Mouse (Mus musculus): Measurements from ENCODE around the gene Gipc2. TPM values are rescaled to one million over a fixed set of nuclear protein-coding genes. Genes with fewer than 3 reads are reported as not detected.
A peak's percentile ranks its signal among the peaks of the same experiment; 100 is the strongest.

The Gipc2 gene
- polyA plus RNA-seq, 1 experiment: 36.6 TPM

GRCm38 (mm10) chr3:152113496-152113895, 52.5 kb downstream of the Gipc2 start:
- 92% methylated on average over 7 of the region's 7 CpGs for WGBS
- Histone ChIP-seq H3K4me1 (ENCODE audit: control insufficient read depth, insufficient read depth, low read length) (no peaks in the 10 kb centered on the region), H3K4me3 (replicated peaks; ENCODE audit: extremely low read depth, low read depth, low read length) (no peak overlapping the region)
- no peak for DNase-seq
- TF ChIP-seq CTCF (IDR thresholded peaks at IDR 0.05; ENCODE audit: insufficient read depth, low read length) (no peak), POLR2A (IDR thresholded peaks at IDR 0.05; ENCODE audit: borderline replicate concordance, extremely low read depth, low read depth, low read length) (no peak)

GRCm38 (mm10) chr3:152112664-152113063, 53.4 kb downstream of the Gipc2 start:
- 68% methylated on average over 8 of the region's 8 CpGs for WGBS
- no peak for DNase-seq
- Histone ChIP-seq H3K4me1 (ENCODE audit: control insufficient read depth, insufficient read depth, low read length) (no peaks in the 10 kb centered on the region), H3K4me3 (replicated peaks; ENCODE audit: extremely low read depth, low read depth, low read length) (no peak overlapping the region)
- no peak for TF ChIP-seq POLR2A (IDR thresholded peaks at IDR 0.05; ENCODE audit: borderline replicate concordance, extremely low read depth, low read depth, low read length)
- no peak for TF ChIP-seq CTCF (IDR thresholded peaks at IDR 0.05; ENCODE audit: insufficient read depth, low read length)

DNA sequence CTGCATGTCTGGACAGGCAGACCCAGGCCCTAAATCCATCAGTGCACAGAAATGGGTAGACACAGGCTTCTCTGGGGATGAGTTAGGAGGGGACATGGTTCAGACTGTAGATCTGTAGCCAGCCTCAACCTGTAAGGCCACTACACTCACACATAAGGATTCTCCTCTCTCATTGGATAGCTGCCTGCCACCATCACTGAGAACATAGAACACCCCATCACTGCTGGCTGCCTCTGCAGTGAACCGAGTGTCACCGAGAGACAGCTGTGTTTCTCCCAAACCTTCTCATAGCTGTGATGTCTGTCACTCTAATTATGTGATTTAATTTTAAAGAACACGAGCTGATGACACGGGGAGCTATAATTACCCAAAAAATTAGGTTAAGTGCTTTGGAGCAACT, 54.5 kb downstream of the Gipc2 start:
- no peak for DNase-seq
- Histone ChIP-seq H3K4me3 (replicated peaks; ENCODE audit: extremely low read depth, low read depth, low read length) (no peak overlapping the region), H3K4me1 (ENCODE audit: control insufficient read depth, insufficient read depth, low read length) (peaks cover 4% of the 10 kb centered on the region; the same call in 1 of the 2 replicates)
- WGBS: 55% methylated on average over 4 of the region's 4 CpGs
- TF ChIP-seq CTCF (IDR thresholded peaks at IDR 0.05; ENCODE audit: insufficient read depth, low read length) (no peak), POLR2A (IDR thresholded peaks at IDR 0.05; ENCODE audit: borderline replicate concordance, extremely low read depth, low read depth, low read length) (no peak)

DNA sequence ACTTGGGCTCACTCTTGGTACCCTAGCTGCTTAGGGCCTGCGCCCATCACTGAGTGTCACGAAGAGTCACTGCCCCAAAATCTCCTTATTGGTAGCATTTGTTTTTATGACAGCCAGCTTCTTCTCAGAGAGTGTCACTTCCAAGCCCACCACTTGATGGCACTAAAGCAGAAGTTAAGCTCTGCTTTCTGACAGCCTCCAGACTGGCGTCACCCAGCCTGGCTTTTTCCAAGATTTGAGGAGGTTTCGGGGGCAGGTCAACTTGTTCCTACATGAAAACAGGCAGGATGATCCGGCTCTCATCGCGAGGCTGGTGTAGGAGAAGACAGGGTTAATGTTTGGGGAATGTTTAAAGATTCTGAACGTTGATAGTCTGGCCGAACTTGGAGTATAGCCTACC, 54.9 kb downstream of the Gipc2 start:
- DNase-seq: peak; percentile 74
- H3K4me3 ChIP-seq (replicated peaks; ENCODE audit: extremely low read depth, low read depth, low read length): no peak overlapping the region
- peaks cover 4% of the 10 kb centered on the region; the same call in 1 of the 2 replicates for H3K4me1 ChIP-seq (ENCODE audit: control insufficient read depth, insufficient read depth, low read length)
- 8% methylated on average over 9 of the region's 9 CpGs for WGBS
- TF ChIP-seq POLR2A (IDR thresholded peaks at IDR 0.05; ENCODE audit: borderline replicate concordance, extremely low read depth, low read depth, low read length) (no peak), CTCF (IDR thresholded peaks at IDR 0.05; ENCODE audit: insufficient read depth, low read length) (peak; percentile 65)

- WGBS: 56% methylated on average over 7 of the region's 7 CpGs
- TF ChIP-seq CTCF (IDR thresholded peaks at IDR 0.05; ENCODE audit: insufficient read depth, low read length): no peak
- no peak for TF ChIP-seq POLR2A (IDR thresholded peaks at IDR 0.05; ENCODE audit: borderline replicate concordance, extremely low read depth, low read depth, low read length)
- no peak for DNase-seq
- H3K4me3 ChIP-seq (replicated peaks; ENCODE audit: extremely low read depth, low read depth, low read length): no peak overlapping the region
- H3K4me1 ChIP-seq (ENCODE audit: control insufficient read depth, insufficient read depth, low read length): peaks cover 4% of the 10 kb centered on the region; the same call in 1 of the 2 replicates
Measured at GRCm38 (mm10) chr3:152109260-152109587, 56.8 kb downstream of the Gipc2 start.

DNA sequence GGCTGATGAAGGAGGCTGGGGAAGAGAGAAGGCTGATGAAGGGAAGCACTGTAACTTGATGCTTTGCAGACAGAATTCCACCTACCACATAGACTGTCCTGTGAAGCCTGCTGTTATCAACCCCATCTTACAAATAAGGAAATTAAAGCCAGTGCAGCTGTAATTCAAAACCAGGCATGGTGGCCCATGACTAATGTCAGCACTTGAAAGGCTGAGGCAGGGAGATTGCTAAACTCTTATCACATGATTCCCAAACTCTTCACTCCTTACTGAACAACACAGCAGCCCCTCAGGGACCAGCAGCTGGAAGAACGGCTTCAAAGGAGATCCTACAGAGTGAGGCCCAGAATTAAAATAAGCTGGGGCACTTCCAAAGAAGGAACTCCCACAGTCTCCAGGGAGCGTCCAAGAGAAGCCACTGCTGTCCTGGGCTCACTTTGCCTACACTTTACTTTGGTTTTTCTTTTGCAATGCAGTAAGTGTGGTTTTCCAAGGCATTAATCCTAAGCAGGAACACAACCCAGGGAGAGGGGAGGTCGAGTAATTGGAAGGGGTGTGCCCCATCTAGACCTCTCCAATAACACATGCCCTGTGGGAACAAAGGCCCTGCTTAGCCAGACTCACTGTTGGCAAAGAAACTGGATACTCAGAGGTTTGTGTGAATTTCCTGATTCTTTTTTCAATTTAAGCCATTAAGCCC, 57.3 kb downstream of the Gipc2 start:
- peaks cover 4% of the 10 kb centered on the region; the same call in 1 of the 2 replicates for H3K4me1 ChIP-seq (ENCODE audit: control insufficient read depth, insufficient read depth, low read length)
- 44% methylated on average over 3 of the region's 3 CpGs for WGBS
- no peak for DNase-seq
- no peak overlapping the region for H3K4me3 ChIP-seq (replicated peaks; ENCODE audit: extremely low read depth, low read depth, low read length)
- TF ChIP-seq POLR2A (IDR thresholded peaks at IDR 0.05; ENCODE audit: borderline replicate concordance, extremely low read depth, low read depth, low read length) (no peak), CTCF (IDR thresholded peaks at IDR 0.05; ENCODE audit: insufficient read depth, low read length) (no peak)

GRCm38 (mm10) chr3:152108003-152108395, 58.0 kb downstream of the Gipc2 start:
- DNase-seq: no peak
- WGBS: 46% methylated on average over 5 of the region's 5 CpGs
- Histone ChIP-seq H3K4me1 (ENCODE audit: control insufficient read depth, insufficient read depth, low read length) (peaks cover 4% of the 10 kb centered on the region; the same call in 1 of the 2 replicates), H3K4me3 (replicated peaks; ENCODE audit: extremely low read depth, low read depth, low read length) (no peak overlapping the region)
- TF ChIP-seq CTCF (IDR thresholded peaks at IDR 0.05; ENCODE audit: insufficient read depth, low read length) (no peak), POLR2A (IDR thresholded peaks at IDR 0.05; ENCODE audit: borderline replicate concordance, extremely low read depth, low read depth, low read length) (no peak)

DNA sequence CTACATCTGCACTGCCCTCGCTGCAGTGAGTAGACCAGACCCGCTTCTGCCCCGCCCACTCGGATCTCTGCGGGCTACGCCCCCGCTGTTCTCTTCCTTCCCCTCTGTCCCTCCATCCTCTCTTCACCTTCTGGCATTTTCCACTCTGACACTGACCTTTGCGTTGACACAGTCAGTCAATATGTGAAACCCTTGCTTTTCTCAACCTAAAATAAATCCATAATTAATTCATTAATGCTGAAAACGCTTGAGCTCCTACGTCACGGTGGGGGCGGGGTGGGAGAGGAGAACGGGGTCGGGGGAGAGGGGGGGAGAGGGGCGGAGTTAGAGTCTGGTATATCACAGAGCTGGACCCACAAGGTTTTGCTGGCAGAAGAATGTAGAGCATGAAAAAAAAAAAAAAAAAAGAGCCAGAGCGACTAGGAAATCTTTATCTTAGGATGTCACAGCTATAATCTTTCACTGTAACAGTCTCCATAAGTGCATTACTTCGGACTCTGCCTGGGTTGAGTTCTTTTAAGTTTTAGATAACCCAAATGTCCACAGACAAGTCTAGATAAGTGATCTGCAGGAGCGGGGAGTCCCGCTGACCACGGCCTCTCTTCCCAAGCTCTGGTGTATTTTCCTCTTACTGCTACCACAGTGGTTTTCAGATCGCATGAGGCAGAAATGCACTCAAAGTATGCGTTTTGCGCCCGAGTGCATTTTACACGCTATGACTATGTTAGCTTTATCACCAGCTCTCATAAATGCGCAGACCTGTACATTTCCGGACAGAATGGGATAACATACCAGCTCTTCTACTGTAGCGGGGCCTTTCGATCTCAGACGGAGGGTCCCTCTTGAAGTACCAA, 58.7 kb downstream of the Gipc2 start:
- no peak for TF ChIP-seq POLR2A (IDR thresholded peaks at IDR 0.05; ENCODE audit: borderline replicate concordance, extremely low read depth, low read depth, low read length)
- no peak for TF ChIP-seq CTCF (IDR thresholded peaks at IDR 0.05; ENCODE audit: insufficient read depth, low read length)
- WGBS: 25% methylated on average over 30 of the region's 30 CpGs
- Histone ChIP-seq H3K4me1 (ENCODE audit: control insufficient read depth, insufficient read depth, low read length) (peaks cover 4% of the 10 kb centered on the region; the same call in 1 of the 2 replicates), H3K4me3 (replicated peaks; ENCODE audit: extremely low read depth, low read depth, low read length) (no peak overlapping the region)
- DNase-seq: no peak

- 8% methylated on average over 28 of the region's 28 CpGs for WGBS
- TF ChIP-seq CTCF (IDR thresholded peaks at IDR 0.05; ENCODE audit: insufficient read depth, low read length) (no peak), POLR2A (IDR thresholded peaks at IDR 0.05; ENCODE audit: borderline replicate concordance, extremely low read depth, low read depth, low read length) (no peak)
- no peak for DNase-seq
- Histone ChIP-seq H3K4me3 (replicated peaks; ENCODE audit: extremely low read depth, low read depth, low read length) (no peak overlapping the region), H3K4me1 (ENCODE audit: control insufficient read depth, insufficient read depth, low read length) (peaks cover 4% of the 10 kb centered on the region; the same call in 1 of the 2 replicates)
Measured at GRCm38 (mm10) chr3:152106225-152107148, 59.5 kb downstream of the Gipc2 start.
